Mouse (Mus musculus): ENCODE results near the gene Zbtb4.

DNA sequence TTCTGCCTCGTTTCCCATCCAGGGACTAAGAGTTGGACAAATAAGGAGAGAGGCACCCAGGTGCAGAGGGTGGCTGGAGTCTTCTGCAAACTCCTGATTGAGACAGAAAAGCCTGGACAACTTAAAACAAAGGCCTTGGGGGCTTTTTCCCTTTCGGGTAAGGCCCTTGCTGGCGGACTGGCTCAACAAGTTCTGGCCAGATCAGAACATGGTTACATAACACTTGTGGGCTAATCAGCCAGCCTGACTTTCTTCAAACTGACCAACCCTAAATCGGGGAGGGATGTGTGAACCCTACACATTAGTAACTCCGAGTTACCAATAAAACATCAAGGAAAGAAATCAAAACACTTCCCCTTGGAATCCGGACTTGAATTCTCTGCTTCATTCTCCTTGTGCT lies 44.9 kb upstream of the Zbtb4 start:
- TF ChIP-seq JUND (IDR thresholded peaks at IDR 0.05; ENCODE audit: low read depth, low read length) = no peak
- TF ChIP-seq KAT2A (conservative IDR thresholded peaks at IDR 0.05; ENCODE audit: low read depth, low read length) = no peak
- no peak for TF ChIP-seq EP300 (IDR thresholded peaks at IDR 0.05; ENCODE audit: low read depth in 1 of 2, low read length in 2 of 2)
- TF ChIP-seq CTCF (IDR thresholded peaks at IDR 0.05 in 2 of 3, conservative IDR thresholded peaks at IDR 0.05 in 1 of 3; ENCODE audit: control insufficient read depth in 1 of 3, insufficient read depth in 1 of 3, low read depth in 2 of 3, low read length in 3 of 3, poor library complexity in 1 of 3, severe bottlenecking in 1 of 3) = no peak
- TF ChIP-seq MYC (IDR thresholded peaks at IDR 0.05; ENCODE audit: low read depth, low read length) = no peak

Data from MEL (cell line).